Mouse (Mus musculus) lung, postnatal 0 days (tissue): ENCODE results near the gene Ctnnbl1. TPM values are rescaled to one million over a fixed set of nuclear protein-coding genes. Genes with fewer than 3 reads are reported as not detected.

Experiments
- ATAC-seq: fragments of 200-750 bp; cut with Nextera tagmentation; 2 replicates; pipeline ENCODE4 v1.8.0; 2017; ENCODE audit warnings: moderate library complexity
- DNase-seq: peaks from one replicate; pipeline ENCODE4 v3.0.0-alpha.2; 2016; ENCODE audit warnings: low spot score
- H3K27ac ChIP-seq: fragments of 300-500 bp; sonication (generic); 2 replicates; pipeline ENCODE4 v1.5.1; 2014; ENCODE audit warnings: antibody characterized with exemption, mild to moderate bottlenecking, low read length, mixed read lengths
- H3K27me3 ChIP-seq: fragments of 300-500 bp; sonication (generic); replicated peaks from 2 replicates; pipeline ENCODE4 v1.6.1; 2014; ENCODE audit warnings: low read length, mixed read lengths; ENCODE audit not compliant: insufficient read depth
- H3K36me3 ChIP-seq: fragments of 300-500 bp; sonication (generic); 2 replicates; pipeline ENCODE4 v1.6.1; 2014; ENCODE audit warnings: low read length, mixed read lengths; ENCODE audit not compliant: insufficient read depth
- H3K4me1 ChIP-seq: fragments of 300-500 bp; sonication (generic); 2 replicates; pipeline ENCODE4 v1.6.1; 2014; ENCODE audit warnings: antibody characterized with exemption, low read depth, low read length, mixed read lengths; ENCODE audit not compliant: insufficient read depth
- H3K4me2 ChIP-seq: fragments of 300-500 bp; sonication (generic); replicated peaks from 2 replicates; pipeline ENCODE4 v1.6.1; 2014; ENCODE audit warnings: low read depth, mild to moderate bottlenecking, low read length, moderate library complexity, mixed read lengths
- H3K4me3 ChIP-seq: fragments of 300-500 bp; sonication (generic); 2 replicates; pipeline ENCODE4 v1.5.1; 2014; ENCODE audit warnings: low read depth, low read length
- H3K9ac ChIP-seq: fragments of 300-500 bp; sonication (generic); replicated peaks from 2 replicates; pipeline ENCODE4 v1.6.1; 2014; ENCODE audit warnings: low read depth, mild to moderate bottlenecking
- H3K9me3 ChIP-seq: fragments of 300-500 bp; sonication (generic); 2 replicates; pipeline ENCODE4 v1.6.1; 2016; ENCODE audit warnings: low read length, mixed read lengths
- CTCF ChIP-seq: IDR thresholded peaks from 2 replicates; pipeline ENCODE4 v1.5.1; 2016; ENCODE audit warnings: antibody characterized with exemption, mild to moderate bottlenecking
- EP300 ChIP-seq: IDR thresholded peaks from 2 replicates; pipeline ENCODE4 v1.6.1; 2016; ENCODE audit warnings: antibody characterized with exemption, mild to moderate bottlenecking, control low read depth
- WGBS: fragments of 180-500 bp; shearing (Covaris S2); extraction: QIAGEN DNeasy Blood & Tissue Kit; methylation state at CpG from one replicate; pipeline ENCODE4 v1.1.7; 2014; 5-methylcytosine and 5-hydroxymethylcytosine counted together
- polyA plus RNA-seq: library from polyadenylated mRNA; unstranded; fragments of >200 nt; fragmentation: Nextera tagmentation; extraction: Ambion mirVana; gene quantifications from 2 replicates; pipeline ENCODE4 v1.2.1, GENCODE M21; 2015

Ctnnbl1 gene
- polyA plus RNA-seq, 1 experiment from 2014 or later = 30.8 TPM

DNA sequence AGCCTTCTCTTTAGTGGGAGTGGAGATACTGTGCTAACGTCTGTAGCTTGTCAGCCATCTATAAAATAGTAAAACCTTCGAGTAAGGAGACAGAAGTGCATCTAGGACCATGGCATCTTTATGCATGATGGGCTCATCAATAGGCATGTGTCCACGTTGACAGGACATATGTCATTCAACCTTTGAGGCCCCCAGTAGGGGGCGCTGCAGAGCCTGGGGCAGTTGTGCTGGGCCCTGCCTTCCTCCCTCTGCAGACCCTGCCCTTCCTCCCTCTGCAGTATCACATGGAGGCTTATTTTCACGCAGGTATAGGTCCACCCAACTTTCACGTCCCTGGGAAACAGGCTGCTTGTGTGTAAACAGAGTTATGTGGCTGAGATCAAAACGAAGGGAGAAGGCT is 19.0 kb downstream of the Ctnnbl1 start:
- no peak overlapping the region for H3K4me3 ChIP-seq
- ATAC-seq = no peak
- no peak overlapping the region for H3K27ac ChIP-seq
- H3K9me3 ChIP-seq = no peaks in the 10 kb centered on the region
- no peaks in the 10 kb centered on the region for H3K36me3 ChIP-seq
- H3K4me2 ChIP-seq = no peak overlapping the region
- no peaks in the 10 kb centered on the region for H3K27me3 ChIP-seq
- no peaks in the 10 kb centered on the region; the same call in 1 of the 2 replicates for H3K4me1 ChIP-seq
- no peak overlapping the region for H3K9ac ChIP-seq
- WGBS = 76% methylated on average over 7 of the region's 7 CpGs
- DNase-seq = no peak
- TF ChIP-seq EP300 (no peak), CTCF (peak; percentile 20; the same call in 1 of the 2 replicates)

DNA sequence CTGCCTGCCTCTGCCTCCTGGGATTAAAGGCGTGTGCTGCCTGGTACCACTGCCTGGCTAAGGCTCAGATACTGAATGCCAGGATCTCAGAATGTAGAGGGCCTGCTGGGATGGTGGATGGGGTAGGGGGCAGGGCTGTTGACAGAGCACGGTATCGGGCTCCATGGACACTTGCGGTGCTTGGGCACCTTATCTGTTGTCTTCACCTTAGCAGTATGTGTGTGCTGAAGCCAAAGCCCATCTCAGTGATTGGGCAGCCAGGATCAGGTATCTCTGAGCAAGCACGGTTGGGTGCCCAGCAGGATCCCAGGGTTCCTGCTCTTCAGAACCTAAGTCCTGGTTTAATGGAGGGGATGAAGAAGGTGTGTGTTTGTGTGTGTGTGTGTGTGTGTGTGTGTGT is 21.2 kb downstream of the Ctnnbl1 start:
- H3K9ac ChIP-seq = no peak overlapping the region
- H3K9me3 ChIP-seq = no peaks in the 10 kb centered on the region
- WGBS = 78% methylated on average over 5 of the region's 5 CpGs
- H3K4me1 ChIP-seq = no peaks in the 10 kb centered on the region
- no peaks in the 10 kb centered on the region for H3K36me3 ChIP-seq
- no peaks in the 10 kb centered on the region for H3K27me3 ChIP-seq
- TF ChIP-seq EP300 (no peak), CTCF (no peak)
- DNase-seq = no peak
- no peak overlapping the region for H3K27ac ChIP-seq
- no peak overlapping the region for H3K4me2 ChIP-seq
- ATAC-seq = no peak
- no peak overlapping the region for H3K4me3 ChIP-seq

DNA sequence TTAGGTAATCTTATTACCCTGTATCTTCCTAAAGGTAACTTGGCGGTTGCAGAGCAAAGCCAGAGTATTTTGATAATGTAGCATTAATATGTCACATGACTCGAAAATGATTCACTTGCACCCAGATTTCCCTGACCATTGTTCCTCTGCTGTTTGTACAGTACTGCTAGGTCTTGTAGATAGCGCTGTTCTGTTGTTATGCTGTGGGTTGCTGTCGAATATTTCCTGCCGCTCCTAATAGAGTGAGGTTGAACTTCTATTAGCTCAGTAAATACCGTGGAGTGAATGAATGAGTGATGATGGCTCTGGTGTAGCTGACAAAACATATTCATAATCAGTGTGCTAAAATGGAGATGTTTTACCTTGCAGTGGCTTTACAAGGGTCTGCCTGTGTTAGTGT is 22.5 kb downstream of the Ctnnbl1 start:
- WGBS = 62% methylated on average over 6 of the region's 6 CpGs
- Histone ChIP-seq H3K9me3 (no peaks in the 10 kb centered on the region), H3K27ac (no peak overlapping the region), H3K4me1 (no peaks in the 10 kb centered on the region), H3K36me3 (no peaks in the 10 kb centered on the region), H3K4me2 (no peak overlapping the region), H3K9ac (no peak overlapping the region), H3K27me3 (no peaks in the 10 kb centered on the region), H3K4me3 (no peak overlapping the region)
- TF ChIP-seq EP300 (no peak), CTCF (no peak)
- DNase-seq (no peak), ATAC-seq (no peak)

DNA sequence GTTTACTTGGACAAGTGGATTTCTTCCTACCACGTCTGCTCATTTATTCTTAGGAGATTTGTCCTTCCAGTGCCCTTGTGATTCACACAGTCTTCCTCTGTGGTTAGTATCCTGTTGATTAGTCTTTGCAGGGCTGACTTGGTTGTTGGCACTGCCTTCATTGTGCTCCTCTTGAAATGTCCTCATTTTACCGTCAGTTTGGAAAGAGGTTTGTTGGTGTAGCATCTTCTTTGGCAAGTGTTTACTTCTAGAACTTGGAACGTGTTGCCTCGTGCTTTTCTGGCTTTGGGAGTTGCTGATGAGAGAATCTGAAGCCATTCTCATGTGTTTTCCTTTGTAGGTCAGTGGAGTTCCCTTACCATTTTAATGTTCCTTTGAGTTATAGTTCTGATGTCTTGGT is 25.7 kb downstream of the Ctnnbl1 start:
- TF ChIP-seq CTCF (no peak), EP300 (no peak)
- DNase-seq = no peak
- Histone ChIP-seq H3K4me3 (no peak overlapping the region), H3K4me2 (no peak overlapping the region), H3K27me3 (no peaks in the 10 kb centered on the region), H3K9ac (no peak overlapping the region), H3K4me1 (no peaks in the 10 kb centered on the region), H3K27ac (no peak overlapping the region), H3K36me3 (no peaks in the 10 kb centered on the region), H3K9me3 (no peaks in the 10 kb centered on the region)
- 71% methylated on average over 4 of the region's 4 CpGs for WGBS
- ATAC-seq = no peak

DNA sequence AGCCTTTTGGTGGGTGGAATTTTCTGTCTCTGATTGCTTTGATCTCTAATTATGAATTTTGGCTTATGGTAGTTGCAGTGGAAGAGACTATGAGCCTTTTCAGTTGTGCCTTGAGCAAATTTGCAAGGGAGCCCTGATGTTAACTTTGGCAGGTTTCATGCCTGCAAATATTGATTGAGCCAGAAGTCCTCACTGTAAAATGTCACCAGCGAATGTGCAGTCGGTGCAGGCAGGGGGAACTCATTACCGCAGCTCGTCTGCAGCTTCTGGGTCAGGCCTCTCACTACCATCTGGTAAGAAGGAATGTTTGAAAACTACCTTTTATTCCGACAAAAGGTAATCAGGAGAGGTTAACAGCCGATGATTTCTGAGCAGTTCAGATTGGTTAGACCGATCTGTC is 29.4 kb downstream of the Ctnnbl1 start:
- Histone ChIP-seq H3K4me2 (no peak overlapping the region), H3K9me3 (no peaks in the 10 kb centered on the region), H3K36me3 (no peaks in the 10 kb centered on the region), H3K9ac (no peak overlapping the region), H3K27me3 (no peaks in the 10 kb centered on the region), H3K4me3 (no peak overlapping the region), H3K27ac (no peak overlapping the region), H3K4me1 (peaks cover 7% of the 10 kb centered on the region; the same call in 1 of the 2 replicates)
- DNase-seq = no peak
- no peak for ATAC-seq
- TF ChIP-seq EP300 (no peak), CTCF (no peak)
- WGBS = 65% methylated on average over 7 of the region's 7 CpGs

GRCm38 (mm10) chr2:157768682-157769429 is 31.7 kb downstream of the Ctnnbl1 start:
- TF ChIP-seq EP300 (no peak), CTCF (no peak)
- H3K4me3 ChIP-seq = no peak overlapping the region
- no peak overlapping the region for H3K9ac ChIP-seq
- H3K27ac ChIP-seq = no peak overlapping the region
- no peak overlapping the region for H3K4me2 ChIP-seq
- peaks cover 7% of the 10 kb centered on the region; the same call in 1 of the 2 replicates for H3K4me1 ChIP-seq
- DNase-seq (peak; percentile 68), ATAC-seq (peak; percentile 80)
- no peaks in the 10 kb centered on the region for H3K27me3 ChIP-seq
- H3K9me3 ChIP-seq = no peaks in the 10 kb centered on the region
- 39% methylated on average over 10 of the region's 10 CpGs for WGBS
- H3K36me3 ChIP-seq = no peaks in the 10 kb centered on the region
